Mouse (Mus musculus): ENCODE measurements around the gene Ctnna3.
"Not testable (repeated sequence)": the region's sequence is repeated elsewhere in the genome, so short reads cannot be mapped to it uniquely, and the experiment has no call there.

The Ctnna3 gene

DNA sequence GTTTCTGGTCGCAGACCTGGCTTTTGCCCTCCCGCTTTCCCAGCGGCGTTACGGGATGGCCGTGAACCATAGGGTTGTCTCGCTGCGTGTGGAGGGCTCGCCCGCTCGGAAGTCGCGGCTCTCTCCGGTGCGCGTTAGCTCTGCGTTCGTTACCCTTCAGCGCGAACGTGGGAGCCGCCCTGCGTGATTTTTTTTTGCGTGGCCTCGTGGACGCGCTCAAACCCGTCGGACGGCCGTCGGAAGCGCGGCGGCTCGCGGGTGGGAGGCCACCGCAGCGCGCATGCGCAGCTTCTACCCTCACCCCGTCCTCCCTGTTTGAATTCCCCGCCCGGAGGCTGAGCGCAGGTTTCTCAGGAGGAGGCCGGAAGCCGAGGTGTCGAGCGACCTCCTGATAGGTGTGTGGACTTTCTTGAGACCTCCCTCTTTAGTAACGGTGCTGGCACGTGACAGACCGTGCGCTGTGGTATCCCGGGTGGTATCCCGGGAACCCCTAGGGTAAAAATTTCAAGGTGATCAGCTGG is at the start of gene Ctnna3:
Gene Ctnna3, plus strand, starts transcription at position 314 of the 521 bp plus-strand sequence.
- DNase-seq: peak; percentile 85

DNA sequence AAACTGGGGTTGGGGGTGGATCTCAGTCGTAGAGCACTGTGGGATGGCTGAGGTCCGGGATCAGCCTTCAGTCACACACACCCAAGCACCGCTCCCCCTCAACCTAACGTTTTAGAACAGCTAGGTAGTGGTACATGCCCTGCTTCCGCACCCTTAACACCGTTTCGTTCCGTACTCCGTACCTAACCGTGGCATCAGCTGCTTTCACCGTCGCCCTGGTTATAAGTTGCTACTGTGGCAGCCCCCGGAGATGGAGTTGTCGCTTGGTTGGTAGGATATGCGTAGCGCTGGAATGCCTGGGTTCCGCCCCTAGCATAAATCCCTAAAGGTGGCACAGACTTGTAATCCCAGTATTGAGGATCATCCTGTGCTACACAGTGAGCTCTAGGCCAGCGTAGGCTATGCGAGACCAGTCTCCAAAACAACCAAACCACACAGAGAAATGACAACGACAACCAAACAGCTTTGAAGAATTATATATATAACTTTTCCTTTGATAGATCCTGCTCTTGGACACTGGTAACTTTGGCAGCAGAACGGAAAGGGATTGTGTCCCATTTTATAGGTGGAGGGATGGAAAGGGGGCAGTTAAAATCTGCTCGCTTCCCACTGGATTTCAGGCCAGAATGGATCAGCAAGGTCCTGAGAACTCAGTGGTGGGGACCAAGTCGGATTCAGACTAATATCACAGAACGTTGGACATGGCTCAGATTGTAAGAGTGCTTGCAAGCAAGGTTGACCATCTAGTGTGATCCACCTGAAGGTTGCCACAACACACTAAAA is 48.2 kb upstream of the Ctnna3 start, which contains the start of gene Sirt1:
Gene Sirt1, minus strand, starts transcription at position 207 of the 783 bp plus-strand sequence.
- peak; percentile 7 for DNase-seq

GRCm38 (mm10) chr10:63382372-63383279 is 47.3 kb upstream of the Ctnna3 start, which contains the start of gene Dnajc12:
Gene Dnajc12, plus strand, starts transcription at chr10:63382443.
- DNase-seq: peak; percentile 85

DNA sequence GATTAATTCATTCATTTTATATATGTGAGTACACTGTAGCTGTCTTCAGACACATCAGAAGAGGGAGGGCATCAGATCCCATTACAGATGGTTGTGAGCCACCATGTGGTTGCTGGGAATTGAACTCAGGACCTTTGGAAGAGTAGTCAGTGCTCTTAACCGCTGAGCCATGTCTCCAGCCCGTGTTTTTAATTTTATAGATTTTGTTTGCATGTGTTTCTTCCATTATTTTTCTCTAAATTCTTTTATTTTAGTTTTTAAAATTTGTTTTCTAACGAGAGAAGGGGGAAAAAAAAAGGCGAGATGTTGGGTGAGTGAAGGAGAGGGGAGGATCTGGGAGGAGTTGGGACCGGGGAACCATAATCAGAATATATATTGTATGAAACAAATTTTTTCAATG is 44.0 kb upstream of the Ctnna3 start:
- DNase-seq: not testable (repeated sequence)

DNA sequence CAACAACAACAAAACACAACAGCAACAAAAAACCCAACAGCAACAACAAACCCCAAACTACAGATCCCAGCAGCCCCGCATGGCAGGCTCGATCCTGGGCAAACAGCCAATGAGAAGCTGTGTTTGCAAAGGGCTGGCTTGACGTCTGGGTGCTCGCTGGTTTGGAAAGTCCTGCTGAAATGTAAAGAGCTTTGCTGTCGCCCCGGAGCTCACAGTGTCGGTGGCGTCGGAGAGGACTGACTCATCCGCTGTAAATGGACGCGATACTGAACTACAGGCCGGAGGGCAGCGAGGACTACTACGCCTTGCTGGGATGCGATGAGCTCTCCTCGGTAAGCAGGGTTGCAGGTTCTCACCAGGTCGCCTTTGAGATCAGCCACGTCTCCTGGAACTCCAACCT is 43.5 kb upstream of the Ctnna3 start:
- peak; percentile 84 for DNase-seq

DNA sequence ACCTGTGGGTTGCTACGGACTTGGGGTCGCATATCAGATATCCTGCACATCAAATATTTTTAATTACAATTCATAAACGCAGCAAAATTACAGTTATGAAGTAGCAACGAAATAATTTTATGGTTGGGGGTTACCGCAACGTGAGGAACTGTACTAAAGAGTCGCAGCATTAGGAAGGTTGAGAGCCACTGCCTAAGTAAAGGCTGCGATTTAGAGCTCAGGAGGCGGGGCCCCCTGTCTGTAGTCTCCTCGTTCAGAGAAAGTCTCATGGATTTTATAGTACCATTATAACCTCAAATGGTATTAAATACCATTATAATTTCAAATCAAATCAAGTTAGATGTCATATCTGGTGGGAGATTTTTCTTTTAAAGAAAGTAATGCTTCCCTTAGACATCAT is 42.9 kb upstream of the Ctnna3 start:
- DNase-seq: no peak

DNA sequence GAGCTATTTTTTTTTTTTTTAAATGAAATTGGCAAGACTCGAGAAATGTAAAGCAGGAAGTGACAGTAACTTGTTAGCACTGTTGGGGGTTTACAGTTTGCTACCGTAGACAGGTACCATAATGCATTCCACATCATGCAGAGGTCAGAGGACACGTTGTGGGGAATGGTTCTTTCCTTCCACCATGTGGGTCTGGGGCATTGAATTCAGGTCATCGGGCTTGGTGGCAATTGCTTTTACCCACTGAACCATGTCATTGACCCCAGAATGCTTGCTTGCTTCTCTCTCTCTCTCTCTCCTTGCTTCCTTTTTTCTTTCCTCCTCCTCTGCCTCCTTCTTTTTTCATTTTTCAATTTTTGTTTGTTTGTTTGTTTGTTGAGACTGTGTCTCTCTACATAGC is 41.0 kb upstream of the Ctnna3 start:
- DNase-seq: no peak

DNA sequence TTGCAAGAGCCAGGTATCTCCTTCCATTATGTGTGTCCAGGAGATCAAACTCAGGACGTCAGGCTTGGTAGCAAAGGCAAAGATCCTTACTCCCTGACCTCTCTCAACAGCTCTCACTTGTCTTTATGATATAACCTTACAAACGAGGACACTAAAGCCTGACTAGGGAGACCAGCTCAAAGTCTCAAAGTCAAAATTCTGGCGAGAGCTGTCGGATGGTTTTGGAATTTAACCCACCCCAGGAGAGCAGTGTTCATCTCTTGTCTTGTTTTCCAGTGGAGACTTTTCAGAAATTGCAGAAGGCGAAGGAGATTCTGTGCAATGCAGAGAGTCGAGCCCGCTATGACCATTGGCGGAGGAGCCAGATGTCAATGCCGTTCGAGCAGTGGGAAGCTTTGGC is 32.9 kb upstream of the Ctnna3 start:
- no peak for DNase-seq

GRCm38 (mm10) chr10:63402731-63403504 is 27.0 kb upstream of the Ctnna3 start:
- no peak for DNase-seq

GRCm38 (mm10) chr10:63403636-63404035 is 26.3 kb upstream of the Ctnna3 start:
- no peak for DNase-seq

DNA sequence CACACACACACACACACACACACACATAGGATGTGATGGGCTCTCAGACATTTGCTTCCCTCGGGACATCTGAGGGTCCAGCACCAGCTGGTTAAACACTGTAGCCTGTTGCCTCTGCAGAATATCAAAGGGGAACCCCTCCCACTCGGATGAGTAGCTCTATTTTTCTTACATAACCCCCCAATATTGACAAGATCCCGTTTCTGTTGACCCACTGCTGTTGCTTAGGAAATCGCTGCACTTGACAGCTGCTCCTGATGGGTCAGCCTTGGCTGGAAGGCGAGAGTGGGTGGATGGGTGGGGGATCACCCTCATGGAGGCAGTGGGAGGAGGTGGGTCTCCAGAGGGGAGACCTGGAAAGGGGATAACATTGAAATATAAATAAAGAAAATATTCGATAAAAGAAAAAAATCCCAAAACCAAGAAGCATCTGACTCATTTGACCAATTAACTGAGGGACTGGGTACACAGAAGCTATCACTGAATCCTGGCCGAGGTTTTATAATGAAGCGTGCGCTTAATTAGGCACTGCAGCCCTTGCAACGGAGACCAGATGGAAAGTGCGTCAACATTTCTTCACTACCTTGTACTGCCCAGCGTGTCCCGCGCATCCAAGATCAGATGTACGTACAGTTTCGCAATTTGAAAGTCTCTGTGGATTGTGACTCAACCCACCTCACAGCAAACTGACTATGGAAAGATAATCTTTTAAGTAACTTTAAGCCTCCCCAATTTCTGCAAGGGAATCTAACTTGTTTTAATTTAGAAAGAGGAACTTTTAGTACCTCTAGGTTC is 19.5 kb upstream of the Ctnna3 start:
- no peak for DNase-seq

DNA sequence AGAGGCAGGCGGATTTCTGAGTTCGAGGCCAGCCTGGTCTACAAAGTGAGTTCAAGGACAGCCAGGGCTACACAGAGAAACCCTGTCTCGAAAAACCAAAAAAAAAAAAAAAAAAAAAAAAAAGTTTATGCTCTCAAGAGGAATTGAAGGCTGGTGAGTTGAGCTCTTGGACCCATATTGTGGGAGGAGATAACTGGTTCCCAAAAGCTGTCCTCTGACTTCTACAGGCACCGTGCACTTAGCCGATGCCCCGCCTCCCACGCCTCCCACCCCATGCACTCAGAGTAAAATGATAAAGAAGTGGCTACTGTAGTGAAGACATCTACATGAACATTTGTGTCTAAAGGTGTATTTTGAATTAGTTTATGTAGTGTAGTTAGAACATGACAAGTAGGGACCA is 18.2 kb upstream of the Ctnna3 start:
- DNase-seq: not testable (repeated sequence)

DNA sequence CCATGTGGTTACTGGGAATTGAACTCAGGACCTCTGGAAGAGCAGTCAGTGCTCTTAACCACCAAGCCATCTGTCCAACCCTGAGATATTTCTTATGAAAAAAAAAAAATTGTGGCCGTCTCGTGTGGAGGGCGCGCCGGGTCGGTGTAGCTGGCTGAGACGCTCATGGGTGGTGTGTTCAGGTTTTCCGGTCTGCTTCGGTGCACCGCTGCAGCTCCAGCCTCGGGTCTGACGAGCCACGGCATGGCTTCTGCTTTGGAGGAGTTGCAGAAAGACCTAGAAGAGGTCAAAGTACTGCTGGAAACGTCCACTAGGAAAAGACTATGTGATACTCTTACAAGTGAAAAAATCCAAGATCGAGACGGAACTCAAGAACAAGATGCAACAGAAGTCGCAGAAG is 17.1 kb upstream of the Ctnna3 start:
- DNase-seq: no peak

DNA sequence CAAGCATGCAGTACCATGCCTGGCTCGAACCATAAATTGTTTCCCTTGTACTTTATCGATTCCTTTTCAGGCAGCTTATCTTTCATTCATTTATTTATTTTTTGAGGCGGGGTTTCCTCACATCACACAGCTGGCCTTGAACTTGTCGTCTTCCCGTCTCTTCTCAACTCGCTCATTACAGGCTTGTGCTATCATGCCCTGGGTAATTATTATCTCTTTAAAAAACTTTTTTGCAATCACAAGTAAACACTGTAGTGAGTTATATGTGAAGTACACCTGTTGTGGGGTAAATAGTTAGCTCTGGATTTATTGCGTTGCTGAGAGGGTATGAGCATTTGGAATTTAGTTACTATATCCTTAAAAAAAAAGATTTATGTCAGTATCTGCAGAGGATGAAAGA is 14.6 kb upstream of the Ctnna3 start:
- no peak for DNase-seq

DNA sequence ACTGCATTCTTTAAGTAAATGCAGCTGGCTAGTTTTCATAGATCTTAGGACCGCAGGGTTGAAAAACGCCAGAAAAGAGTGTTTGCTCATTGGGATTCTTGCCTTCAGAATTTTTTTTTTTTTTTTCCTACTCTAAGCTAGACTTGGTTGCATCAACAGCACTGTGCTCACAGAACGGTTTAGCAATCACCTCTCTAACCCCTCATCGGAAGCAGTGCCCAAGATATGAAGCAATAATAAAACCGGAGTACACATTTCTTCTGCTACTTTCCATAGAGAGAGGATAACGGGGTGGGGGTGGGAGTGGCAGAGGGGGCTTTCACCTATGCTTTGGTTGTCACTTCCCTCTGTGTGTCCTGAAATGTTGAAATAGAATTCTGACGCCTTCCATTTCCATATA is 14.0 kb upstream of the Ctnna3 start:
- no peak for DNase-seq

- no peak for DNase-seq
Observed at GRCm38 (mm10) chr10:63417061-63417460, 12.8 kb upstream of the Ctnna3 start.

- peak; percentile 67 for DNase-seq
Observed at GRCm38 (mm10) chr10:63421739-63422735, 7.9 kb upstream of the Ctnna3 start, which contains the start of gene Gm7075. Gene Gm7075, minus strand, starts transcription at chr10:63421789.

DNA sequence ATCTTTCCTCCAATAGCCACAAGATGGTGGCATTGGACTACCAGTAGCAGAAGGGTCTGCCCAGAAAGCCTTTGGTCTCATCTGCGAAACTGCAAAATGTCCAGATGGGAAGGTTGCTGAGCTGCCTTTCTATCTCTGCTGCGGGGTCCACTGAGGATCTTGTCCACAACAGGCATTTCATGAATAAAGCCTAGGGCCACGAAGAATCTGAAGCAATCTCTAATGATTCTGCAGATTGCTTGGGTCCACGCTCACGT is 7.2 kb upstream of the Ctnna3 start:
- no peak for DNase-seq

- DNase-seq: no peak
Observed at GRCm38 (mm10) chr10:63423591-63424474, 6.1 kb upstream of the Ctnna3 start.

- DNase-seq: peak; percentile 58
Observed at GRCm38 (mm10) chr10:63424475-63424814, 5.5 kb upstream of the Ctnna3 start.

All from lung, postnatal 14 days (tissue).